Mouse (Mus musculus) pancreas, adult 10 weeks (tissue): ENCODE measurements around the gene Afdn. TPM values are rescaled to one million over a fixed set of nuclear protein-coding genes. Genes with fewer than 3 reads are reported as not detected.

Experiments
- polyA plus RNA-seq: library from polyadenylated mRNA; stranded (reverse); fragments of 350-450 nt; fragmentation: Illumina TruSeq; extraction: RNeasy Lipid Tissue Mini Kit (QIAGEN cat#74804); gene quantifications from one replicate; pipeline ENCODE4 v1.2.3, GENCODE M21; 2015; ENCODE audit warnings: low read depth, low replicate concordance; ENCODE audit not compliant: insufficient read depth

Afdn gene
- 30.4 TPM for polyA plus RNA-seq

DNA sequence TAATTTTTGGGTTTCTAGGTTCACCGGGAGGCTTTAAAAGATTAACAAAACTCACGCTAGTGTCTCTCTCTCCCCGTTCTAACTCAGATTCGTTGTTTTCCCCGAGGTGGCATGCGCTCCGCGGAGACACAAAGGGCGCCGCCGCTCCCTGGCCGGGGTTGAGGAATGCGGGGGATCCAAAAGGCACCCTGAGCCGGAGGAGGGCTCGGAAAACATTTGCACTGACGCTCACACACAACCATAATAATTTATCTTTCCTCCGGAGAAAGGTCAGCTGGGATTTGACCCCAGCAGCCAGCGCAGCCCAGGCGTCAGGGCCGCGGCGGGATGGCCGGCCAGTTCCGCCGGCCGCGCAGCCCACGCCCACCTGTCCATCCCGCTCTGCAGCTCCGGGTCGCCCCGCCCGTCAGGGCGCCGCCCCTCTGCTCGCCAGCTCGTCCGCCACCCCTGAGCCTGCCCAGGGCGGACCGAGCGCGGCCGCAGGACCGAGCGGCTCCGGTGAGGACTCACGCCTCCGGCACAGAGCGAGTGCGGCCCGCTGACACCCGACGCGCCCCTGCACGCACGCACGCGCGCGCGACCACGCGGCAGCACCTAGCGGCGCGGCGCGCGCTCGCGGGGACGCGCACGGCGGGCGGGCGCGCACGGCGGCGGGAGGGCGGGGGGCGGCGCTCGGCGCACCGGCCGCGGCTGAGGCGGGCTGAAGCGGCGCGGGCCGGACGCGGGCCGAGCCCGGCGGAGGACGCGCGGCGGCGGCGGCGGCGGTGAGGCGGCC lies at the start of gene Afdn:
Gene Afdn, plus strand, starts transcription at position 687 of the 775 bp plus-strand sequence.

DNA sequence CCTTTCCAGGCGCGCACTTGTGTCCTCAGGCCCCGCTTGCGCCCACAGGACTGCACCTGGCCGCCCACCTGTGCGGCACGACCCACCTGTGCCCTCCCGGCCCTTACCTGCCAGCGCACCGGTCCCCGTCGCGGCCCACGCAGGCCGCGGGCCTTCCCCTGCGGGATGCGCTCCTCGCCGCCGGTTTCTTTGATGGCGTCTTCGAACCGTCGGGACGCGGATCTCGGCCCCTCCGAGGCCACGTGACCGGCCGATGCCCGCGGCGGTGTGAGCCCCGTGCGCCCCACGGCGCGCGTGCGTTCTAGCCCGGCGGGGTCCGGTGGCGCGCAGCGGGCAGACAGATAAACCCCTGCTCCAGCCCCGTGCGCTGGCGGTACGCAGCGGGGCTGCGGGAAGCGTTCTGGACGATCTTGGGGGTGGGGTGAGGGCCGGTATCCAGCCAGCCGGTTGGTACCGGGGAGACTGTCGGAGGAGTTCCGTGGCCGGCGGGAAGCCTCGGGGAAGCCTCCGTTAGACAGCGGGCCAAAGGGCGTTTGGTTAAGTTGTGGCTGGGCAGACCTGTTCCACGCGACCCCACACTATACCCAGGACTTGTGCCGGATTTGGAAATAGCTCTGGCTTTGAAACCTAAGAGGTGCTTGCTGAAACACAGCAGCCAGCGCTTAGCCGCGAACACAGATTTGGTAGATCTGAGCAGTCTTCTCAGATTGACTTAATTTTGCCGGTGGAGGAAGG lies 1.0 kb downstream of the Afdn start, which contains the start of gene Tcte2:
Gene Tcte2, minus strand, starts transcription at position 647 of the 735 bp plus-strand sequence.

DNA sequence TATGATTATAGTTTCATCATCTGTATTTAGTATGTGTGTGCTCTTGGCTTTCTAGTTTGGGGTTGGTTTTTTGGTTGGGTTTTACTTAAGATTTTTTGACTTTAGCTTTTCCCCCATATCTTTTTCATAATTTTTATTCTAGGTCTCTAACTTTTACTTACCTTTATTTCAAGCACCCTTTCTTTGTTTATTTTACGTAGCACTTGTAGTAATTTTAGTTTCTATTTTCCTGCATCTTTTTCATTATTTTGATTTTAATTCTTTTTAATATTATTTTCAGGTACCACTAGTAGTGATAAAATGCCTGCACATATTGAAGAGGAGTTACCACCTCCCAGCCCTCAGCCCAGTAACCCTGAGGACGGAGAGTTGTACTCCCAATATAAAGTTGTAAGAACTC lies 187.7 kb downstream of the Afdn start, which contains the start of gene Gm7168:
Gene Gm7168, plus strand, starts transcription at position 301 of the 400 bp plus-strand sequence.

Other genes with a start within 250 kb of the Afdn start
- gene Tcte2, start 1.3 kb downstream of the Afdn start, polyA plus RNA-seq = not detected
- not detected for gene Gm7168, start 187.8 kb downstream of the Afdn start, polyA plus RNA-seq
- gene Gm7356, start 243.2 kb downstream of the Afdn start, polyA plus RNA-seq = not detected